ENCODE assay signal across 8 mouse cellular contexts in genomic region chr9:64087461-64088235, GRCm38 (mm10). TPM values are rescaled to one million over a fixed set of nuclear protein-coding genes. Genes with fewer than 3 reads are reported as not detected.
DNase-seq lines count a peak whose midpoint lies in the region; ATAC-seq and TF ChIP-seq lines count a peak whose summit lies in the region.

No protein-coding gene starts in this region.

- peaks cover 48% of the 10 kb centered on the region for H3K27me3 ChIP-seq in G1E (ENCODE audit: insufficient read depth, low read length)
- no peaks in the 10 kb centered on the region for H3K27me3 ChIP-seq in heart, embryonic 14.5 days (ENCODE audit: control insufficient read depth, insufficient read depth, low read length)
- peaks cover 5% of the 10 kb centered on the region; the same call in 1 of the 2 replicates for H3K27me3 ChIP-seq in liver, embryonic 16.5 days (ENCODE audit: control insufficient read depth, insufficient read depth, low read depth, low read length)

- peak; percentile 40 for DNase-seq in G1E (ENCODE audit: low spot score)
- DNase-seq in brain, adult 2 months (ENCODE audit: low read depth, low spot score), result peak; percentile 84
- DNase-seq in layer of hippocampus, adult 11-12 months (ENCODE audit: low spot score), result peak; percentile 80
- DNase-seq in ovary, postnatal 36 days (ENCODE audit: low spot score), result peak; percentile 63
- DNase-seq in thymus, postnatal 10 days (ENCODE audit: low spot score in 2 of 2), result peak; percentile 11 to 61

- H3K4me1 ChIP-seq in G1E (ENCODE audit: insufficient read depth, low read depth, low read length), result peaks cover 43% of the 10 kb centered on the region
- H3K4me1 ChIP-seq in heart, embryonic 14.5 days (ENCODE audit: control insufficient read depth in 2 of 2, insufficient read depth in 2 of 2, low read length in 2 of 2), result peaks cover 34 to 43% of the 10 kb centered on the region in 2 experiments
- H3K4me1 ChIP-seq in liver, embryonic 16.5 days (ENCODE audit: control insufficient read depth, low read depth, low read length), result peaks cover 43% of the 10 kb centered on the region

- no peak overlapping the region for H3K4me2 ChIP-seq in heart, embryonic 14.5 days (ENCODE audit: low read length)
- no peak overlapping the region for H3K4me2 ChIP-seq in liver, embryonic 16.5 days (ENCODE audit: low read depth, low read length)

- H3K4me3 ChIP-seq in G1E (ENCODE audit: low read depth, low read length), result no peak overlapping the region
- H3K4me3 ChIP-seq in heart, embryonic 14.5 days (ENCODE audit: control insufficient read depth in 1 of 2, insufficient read depth in 1 of 2, low read depth in 1 of 2, low read length in 2 of 2), result no peak overlapping the region
- no peak overlapping the region for H3K4me3 ChIP-seq in liver, embryonic 16.5 days (ENCODE audit: low read depth, low read length)

- TF ChIP-seq CTCF in G1E (IDR thresholded peaks at IDR 0.05; ENCODE audit: low read depth, low read length), result peak; percentile 38; the same call in 1 of the 2 replicates

- no peak for ATAC-seq in G1E (ENCODE audit: extremely low read depth, insufficient number of reproducible peaks, low FRiP score, poor library complexity, severe bottlenecking)
- ATAC-seq in erythroblast, adult 5-6 weeks (replicated peaks; ENCODE audit: low FRiP score, poor library complexity, severe bottlenecking), result peak; percentile 57; the same call in 1 of the 2 replicates
- no peak for ATAC-seq in heart, embryonic 14.5 days (ENCODE audit: insufficient number of reproducible peaks, insufficient read depth, low FRiP score, low read depth)
- 0 out of 2 replicates have a peak, but pooled peaks have one; percentile 12 for ATAC-seq in liver, embryonic 16.5 days (ENCODE audit: low read depth)

- H3K9me3 ChIP-seq in G1E (replicated peaks), result no peaks in the 10 kb centered on the region
- no peaks in the 10 kb centered on the region for H3K9me3 ChIP-seq in heart, embryonic 14.5 days (ENCODE audit: control insufficient read depth, low read length)
- H3K9me3 ChIP-seq in liver, embryonic 16.5 days (replicated peaks; ENCODE audit: control insufficient read depth, low read length), result no peaks in the 10 kb centered on the region

- no peaks in the 10 kb centered on the region for H3K36me3 ChIP-seq in G1E (replicated peaks)
- H3K36me3 ChIP-seq in heart, embryonic 14.5 days (ENCODE audit: control insufficient read depth, insufficient read depth, low read length), result no peaks in the 10 kb centered on the region
- no peaks in the 10 kb centered on the region for H3K36me3 ChIP-seq in liver, embryonic 16.5 days (ENCODE audit: control insufficient read depth, insufficient read depth)

- 46% methylated on average over 5 of the region's 5 CpGs for WGBS in heart, embryonic 14.5 days
- 36% methylated on average over 5 of the region's 5 CpGs for WGBS in liver, embryonic 16.5 days (ENCODE audit: insufficient replicate concordance)

- H3K27ac ChIP-seq in heart, embryonic 14.5 days (replicated peaks in 1 of 2; ENCODE audit: control insufficient read depth in 1 of 2, insufficient read depth in 1 of 2, low read depth in 2 of 2, low read length in 2 of 2), result peak overlapping the region; percentile 35 to 97; a peak in 2 of 4 replicates
- peak overlapping the region; percentile 46; the same call in 1 of the 2 replicates for H3K27ac ChIP-seq in liver, embryonic 16.5 days (ENCODE audit: low read length)

- no peak overlapping the region; the same call in 1 of the 2 replicates for H3K9ac ChIP-seq in heart, embryonic 14.5 days (ENCODE audit: low read length)
- peak overlapping the region; percentile 8; the same call in 1 of the 2 replicates for H3K9ac ChIP-seq in liver, embryonic 16.5 days (ENCODE audit: low read depth, low read length)

RNA-seq across cellular contexts. Expression of gene Lctl, which starts 29.3 kb away (rescaled TPM):
- total RNA-seq in G1E (2014; fragmentation: Nextera tagmentation) (not detected in 2 replicates), G1E (2017) (0.12 TPM in 1 of 2 replicates, not detected in the other)
- not detected in 2 replicates for polyA plus RNA-seq in G1E (2012)
- not detected in 2 replicates for total RNA-seq in erythroblast, adult 5-6 weeks (2015; ENCODE audit: low replicate concordance)
- not detected in 2 replicates for total RNA-seq in erythroblast, adult 5-6 weeks (2017; ENCODE audit: low replicate concordance)
- polyA plus RNA-seq in heart, embryonic 14.5 days (2014; fragmentation: Nextera tagmentation; extraction: Ambion mirVana), result not detected in 2 replicates
- not detected in 2 replicates for polyA plus RNA-seq in liver, embryonic 16.5 days (2015; fragmentation: Nextera tagmentation; extraction: Ambion mirVana)

Comparison
In these comparisons a context has a peak if more than half of its experiments do, and no peak if none do; other contexts are left out.
1. ATAC-seq: peak in erythroblast, adult 5-6 weeks (single experiment) and liver, embryonic 16.5 days (single experiment); none in G1E (single experiment) and heart, embryonic 14.5 days (single experiment).
2. Peak in every context shown above with its lines, with median percentiles within 50 percentile points of each other: DNase-seq.